Mouse (Mus musculus) left cerebral cortex, postnatal 14 days (tissue): ENCODE measurements around the gene Wdr48. TPM values are rescaled to one million over a fixed set of nuclear protein-coding genes. Genes with fewer than 3 reads are reported as not detected.
A peak's percentile ranks its signal among the peaks of the same experiment; 100 is the strongest.

Source experiments
- DNase-seq, 2 experiments: peaks; one replicate each; pipeline ENCODE4 v3.0.0; 2021 to 2022; ENCODE audit warnings: low spot score in 2 of 2, mixed read lengths in 1 of 2
- intact Hi-C: fragments of 180-260 bp; cut with DNase I; formaldehyde crosslinking; loops from one replicate; pipeline ENCODE4 v1.15.1; 2025
- total RNA-seq, 2 experiments: library from RNA; stranded (reverse); gene quantifications; 2 replicates each; pipeline ENCODE4 v1.2.3; 2021

Wdr48 gene
- total RNA-seq, 2 experiments from 2014 or later: 75.3 to 79.6 TPM

GRCm38 (mm10) chr9:119962987-119963667 is 68.4 kb downstream of the Wdr48 start:
- intact Hi-C loops: loop anchor here (5.0 kb wide), 1 partner anchor 49 kb away; no protein-coding TSS in a partner anchor
- peak in 1 of 2 experiments; percentile 19 for DNase-seq

GRCm38 (mm10) chr9:119964206-119964605 is 69.5 kb downstream of the Wdr48 start:
- intact Hi-C loops: loop anchor here (5.0 kb wide), 1 partner anchor 48 kb away; no protein-coding TSS in a partner anchor
- no peak for DNase-seq

GRCm38 (mm10) chr9:119965186-119965585 is 70.5 kb downstream of the Wdr48 start:
- intact Hi-C loops: no loop called here
- DNase-seq: no peak

GRCm38 (mm10) chr9:119966221-119966910 is 71.7 kb downstream of the Wdr48 start:
- DNase-seq: no peak
- intact Hi-C loops: no loop called here

GRCm38 (mm10) chr9:119969811-119970210 is 75.1 kb downstream of the Wdr48 start:
- DNase-seq: no peak
- intact Hi-C loops: no loop called here

GRCm38 (mm10) chr9:119970221-119970620 is 75.5 kb downstream of the Wdr48 start:
- intact Hi-C loops: no loop called here
- DNase-seq: no peak

- DNase-seq: peak; percentile 58 to 77
Measured at GRCm38 (mm10) chr9:119970763-119971656, 76.3 kb downstream of the Wdr48 start.

GRCm38 (mm10) chr9:119972166-119972565 is 77.5 kb downstream of the Wdr48 start:
- intact Hi-C loops: no loop called here
- no peak for DNase-seq

More at GRCm38 (mm10) chr9:119970763-119971656, 76.3 kb downstream of the Wdr48 start:
- intact Hi-C loops: no loop called here

GRCm38 (mm10) chr9:119972582-119972981 is 77.9 kb downstream of the Wdr48 start:
- no peak for DNase-seq
- intact Hi-C loops: no loop called here

- intact Hi-C loops: no loop called here
- no peak for DNase-seq
Measured at GRCm38 (mm10) chr9:119973281-119973680, 78.6 kb downstream of the Wdr48 start.

- no peak for DNase-seq
- intact Hi-C loops: no loop called here
Measured at GRCm38 (mm10) chr9:119973869-119974520, 79.3 kb downstream of the Wdr48 start.

- intact Hi-C loops: no loop called here
- DNase-seq: no peak
Measured at GRCm38 (mm10) chr9:119974609-119975008, 79.9 kb downstream of the Wdr48 start.

GRCm38 (mm10) chr9:119975286-119975685 is 80.6 kb downstream of the Wdr48 start:
- DNase-seq: no peak
- intact Hi-C loops: no loop called here

Other genes starting within 250 kb of the Wdr48 start
- gene Scn10a, start 175.6 kb upstream of the Wdr48 start, total RNA-seq: under 1 TPM; 0.17 to 0.20 TPM
- under 1 TPM; 0.13 to 0.40 TPM for gene Scn11a, start 69.4 kb upstream of the Wdr48 start, total RNA-seq
- gene Gorasp1, start 42.7 kb downstream of the Wdr48 start, total RNA-seq: 10 to 100 TPM; 31.3 to 33.7 TPM
- gene Ttc21a, start 42.7 kb downstream of the Wdr48 start, total RNA-seq: under 1 TPM; 0.55 TPM
- gene Csrnp1, start 89.8 kb downstream of the Wdr48 start, total RNA-seq: 10 to 100 TPM in 1 of 2 experiments, 1 to 10 TPM in 1; 9.4 to 11.1 TPM
- gene Xirp1, start 128.7 kb downstream of the Wdr48 start, total RNA-seq: under 1 TPM; 0.08 to 0.09 TPM
- 10 to 100 TPM; 34.9 to 36.7 TPM for gene Cx3cr1, start 175.0 kb downstream of the Wdr48 start, total RNA-seq
- gene Ccr8, start 197.2 kb downstream of the Wdr48 start, total RNA-seq: not detected
- 10 to 100 TPM; 24.2 to 27.0 TPM for gene Slc25a38, start 215.5 kb downstream of the Wdr48 start, total RNA-seq
- gene Rpsa, start 232.8 kb downstream of the Wdr48 start, total RNA-seq: 100 to 1,000 TPM; 505 to 517 TPM